Mouse (Mus musculus): ENCODE results near the gene Ptrh1. TPM values are rescaled to one million over a fixed set of nuclear protein-coding genes. Genes with fewer than 3 reads are reported as not detected.
A peak's percentile ranks its signal among the peaks of the same experiment; 100 is the strongest.

The Ptrh1 gene
- polyA plus RNA-seq (2012; ENCODE audit: insufficient read depth, insufficient read length, missing spikeins) = 3.2 and 5.5 TPM in 2 replicates

- TF ChIP-seq CTCF (IDR thresholded peaks at IDR 0.05; ENCODE audit: low read depth, low read length) (no peak), POLR2A (IDR thresholded peaks at IDR 0.05; ENCODE audit: borderline replicate concordance, low read depth, low read length) (no peak)
- peaks cover 6% of the 10 kb centered on the region for H3K4me1 ChIP-seq (ENCODE audit: control insufficient read depth, insufficient read depth, low read length)
- peak within 1 kb of the TSS; percentile 64 for H3K4me3 ChIP-seq (ENCODE audit: insufficient read depth, low read length)
- H3K27ac ChIP-seq (ENCODE audit: insufficient read depth, low read depth, low read length) = peak within 1 kb of the TSS; percentile 30
Measured at GRCm38 (mm10) chr2:32775359-32776074, at the start of gene Ptrh1, which contains the start of gene Ttc16. TSS of gene Ptrh1 (plus strand) at chr2:32775786. TSS of gene Ttc16 (minus strand) at chr2:32775633.

- Histone ChIP-seq H3K4me1 (ENCODE audit: control insufficient read depth, insufficient read depth, low read length) (peaks cover 27% of the 10 kb centered on the region), H3K27ac (ENCODE audit: insufficient read depth, low read depth, low read length) (no peak overlapping the region)
Measured at GRCm38 (mm10) chr2:32727435-32727834, 48.2 kb upstream of the Ptrh1 start.

GRCm38 (mm10) chr2:32728463-32728862, 47.1 kb upstream of the Ptrh1 start:
- no peak overlapping the region for H3K4me3 ChIP-seq (ENCODE audit: insufficient read depth, low read length)
- no peak for TF ChIP-seq CTCF (IDR thresholded peaks at IDR 0.05; ENCODE audit: low read depth, low read length)
- no peak for TF ChIP-seq POLR2A (IDR thresholded peaks at IDR 0.05; ENCODE audit: borderline replicate concordance, low read depth, low read length)
- no peak overlapping the region for H3K27ac ChIP-seq (ENCODE audit: insufficient read depth, low read depth, low read length)
- H3K4me1 ChIP-seq (ENCODE audit: control insufficient read depth, insufficient read depth, low read length) = peaks cover 30% of the 10 kb centered on the region

More at GRCm38 (mm10) chr2:32727435-32727834, 48.2 kb upstream of the Ptrh1 start:
- H3K4me3 ChIP-seq (ENCODE audit: insufficient read depth, low read length) = peak overlapping the region; percentile 52
- TF ChIP-seq POLR2A (IDR thresholded peaks at IDR 0.05; ENCODE audit: borderline replicate concordance, low read depth, low read length) = no peak

- Histone ChIP-seq H3K4me1 (ENCODE audit: control insufficient read depth, insufficient read depth, low read length) (peaks cover 32% of the 10 kb centered on the region), H3K4me3 (ENCODE audit: insufficient read depth, low read length) (no peak overlapping the region), H3K27ac (ENCODE audit: insufficient read depth, low read depth, low read length) (no peak overlapping the region)
- TF ChIP-seq POLR2A (IDR thresholded peaks at IDR 0.05; ENCODE audit: borderline replicate concordance, low read depth, low read length) (no peak), CTCF (IDR thresholded peaks at IDR 0.05; ENCODE audit: low read depth, low read length) (no peak)
Measured at GRCm38 (mm10) chr2:32729547-32729946, 46.0 kb upstream of the Ptrh1 start.

- peaks cover 46% of the 10 kb centered on the region for H3K4me1 ChIP-seq (ENCODE audit: control insufficient read depth, insufficient read depth, low read length)
- H3K27ac ChIP-seq (ENCODE audit: insufficient read depth, low read depth, low read length) = no peak overlapping the region
- no peak overlapping the region for H3K4me3 ChIP-seq (ENCODE audit: insufficient read depth, low read length)
- TF ChIP-seq POLR2A (IDR thresholded peaks at IDR 0.05; ENCODE audit: borderline replicate concordance, low read depth, low read length) (no peak), CTCF (IDR thresholded peaks at IDR 0.05; ENCODE audit: low read depth, low read length) (no peak)
Measured at GRCm38 (mm10) chr2:32730854-32731253, 44.7 kb upstream of the Ptrh1 start.

GRCm38 (mm10) chr2:32731911-32732310, 43.7 kb upstream of the Ptrh1 start:
- Histone ChIP-seq H3K4me3 (ENCODE audit: insufficient read depth, low read length) (no peak overlapping the region), H3K27ac (ENCODE audit: insufficient read depth, low read depth, low read length) (no peak overlapping the region), H3K4me1 (ENCODE audit: control insufficient read depth, insufficient read depth, low read length) (peaks cover 55% of the 10 kb centered on the region)
- TF ChIP-seq POLR2A (IDR thresholded peaks at IDR 0.05; ENCODE audit: borderline replicate concordance, low read depth, low read length) = no peak
- no peak for TF ChIP-seq CTCF (IDR thresholded peaks at IDR 0.05; ENCODE audit: low read depth, low read length)

- Histone ChIP-seq H3K4me1 (ENCODE audit: control insufficient read depth, insufficient read depth, low read length) (peaks cover 57% of the 10 kb centered on the region), H3K27ac (ENCODE audit: insufficient read depth, low read depth, low read length) (no peak overlapping the region), H3K4me3 (ENCODE audit: insufficient read depth, low read length) (no peak overlapping the region)
- no peak for TF ChIP-seq CTCF (IDR thresholded peaks at IDR 0.05; ENCODE audit: low read depth, low read length)
- no peak for TF ChIP-seq POLR2A (IDR thresholded peaks at IDR 0.05; ENCODE audit: borderline replicate concordance, low read depth, low read length)
Measured at GRCm38 (mm10) chr2:32732695-32733094, 42.9 kb upstream of the Ptrh1 start.

- Histone ChIP-seq H3K27ac (ENCODE audit: insufficient read depth, low read depth, low read length) (no peak overlapping the region), H3K4me1 (ENCODE audit: control insufficient read depth, insufficient read depth, low read length) (peaks cover 60% of the 10 kb centered on the region), H3K4me3 (ENCODE audit: insufficient read depth, low read length) (no peak overlapping the region)
- TF ChIP-seq CTCF (IDR thresholded peaks at IDR 0.05; ENCODE audit: low read depth, low read length) (no peak), POLR2A (IDR thresholded peaks at IDR 0.05; ENCODE audit: borderline replicate concordance, low read depth, low read length) (no peak)
Measured at GRCm38 (mm10) chr2:32734480-32734879, 41.1 kb upstream of the Ptrh1 start.

GRCm38 (mm10) chr2:32734933-32735332, 40.7 kb upstream of the Ptrh1 start:
- Histone ChIP-seq H3K4me3 (ENCODE audit: insufficient read depth, low read length) (no peak overlapping the region), H3K4me1 (ENCODE audit: control insufficient read depth, insufficient read depth, low read length) (peaks cover 57% of the 10 kb centered on the region), H3K27ac (ENCODE audit: insufficient read depth, low read depth, low read length) (no peak overlapping the region)
- TF ChIP-seq CTCF (IDR thresholded peaks at IDR 0.05; ENCODE audit: low read depth, low read length) (no peak), POLR2A (IDR thresholded peaks at IDR 0.05; ENCODE audit: borderline replicate concordance, low read depth, low read length) (no peak)

GRCm38 (mm10) chr2:32736306-32736829, 39.2 kb upstream of the Ptrh1 start:
- TF ChIP-seq CTCF (IDR thresholded peaks at IDR 0.05; ENCODE audit: low read depth, low read length) (no peak), POLR2A (IDR thresholded peaks at IDR 0.05; ENCODE audit: borderline replicate concordance, low read depth, low read length) (no peak)
- Histone ChIP-seq H3K4me1 (ENCODE audit: control insufficient read depth, insufficient read depth, low read length) (peaks cover 48% of the 10 kb centered on the region), H3K4me3 (ENCODE audit: insufficient read depth, low read length) (no peak overlapping the region), H3K27ac (ENCODE audit: insufficient read depth, low read depth, low read length) (peak overlapping the region; percentile 65)

Data from bone marrow macrophage, adult 2 months (primary cell).